Mouse (Mus musculus) v-Abl transformed pro-B cells (cell line): Measurements from ENCODE around the gene Sptbn4.

Experiments used
- in situ Hi-C, 2 experiments: fragments of 400-800 bp; cut with MboI; formaldehyde crosslinking; loops; one replicate each; pipeline ENCODE4 v1.15.1; 2025; ENCODE audit not compliant: unreplicated experiment in 2 of 2

Gene Sptbn4

GRCm38 (mm10) chr7:27397048-27397949 is 50.2 kb downstream of the Sptbn4 start:
- in situ Hi-C loops, result no loop called here

- in situ Hi-C loops, result no loop called here
These were observed 51.1 kb downstream of the Sptbn4 start for GRCm38 (mm10) chr7:27396184-27397047.

DNA sequence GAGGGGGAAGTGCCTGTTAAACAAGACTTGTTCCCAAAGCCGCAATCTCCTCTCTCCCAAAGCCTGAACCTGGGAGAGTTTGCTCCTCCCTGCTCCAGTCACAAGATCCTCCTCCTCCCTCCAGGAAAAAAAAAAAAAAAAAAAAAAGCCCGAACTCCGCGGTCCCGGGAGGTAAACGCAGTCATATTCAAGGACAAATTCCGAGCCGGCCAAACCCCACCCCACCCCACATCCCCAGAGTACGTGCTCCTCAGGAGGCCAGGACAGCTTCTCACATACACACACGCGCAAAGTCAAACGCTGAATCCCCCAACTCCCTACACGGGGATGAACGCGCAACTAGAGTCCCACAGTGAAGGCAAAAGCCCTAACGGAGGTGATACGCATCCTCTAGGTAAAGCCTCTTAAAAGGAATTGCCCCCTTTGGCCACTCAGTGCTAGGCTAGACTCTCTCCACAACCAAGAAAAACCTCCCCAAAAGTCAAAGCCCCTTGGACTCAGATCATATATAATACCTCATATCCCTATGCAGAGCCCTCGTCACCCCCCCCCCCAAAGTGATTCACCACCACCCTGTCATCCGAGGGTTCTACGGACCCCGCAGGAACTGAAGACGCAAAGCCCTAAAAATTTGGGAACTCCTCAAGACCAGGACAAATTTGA is 51.8 kb downstream of the Sptbn4 start:
- in situ Hi-C loops, result no loop called here

DNA sequence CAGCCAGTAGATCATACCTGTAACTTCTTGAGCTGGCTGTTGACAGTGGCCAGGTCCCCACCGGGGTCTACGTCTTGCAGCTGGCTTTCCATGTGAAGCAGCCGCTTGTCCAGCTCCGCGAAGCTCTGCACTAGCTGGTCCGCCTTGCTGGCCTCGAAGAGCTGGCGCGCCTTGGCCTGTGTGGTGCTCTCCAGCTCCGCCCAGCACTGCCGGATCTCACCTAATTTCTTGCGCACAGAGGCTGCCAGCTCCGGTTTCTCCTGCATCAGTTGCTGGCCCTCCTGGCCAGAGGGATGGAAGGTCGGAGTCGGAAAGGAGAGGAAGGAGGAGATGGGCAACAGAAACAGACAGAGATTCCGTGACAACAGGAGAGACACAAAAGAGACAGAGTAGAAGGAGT is 56.1 kb downstream of the Sptbn4 start:
- in situ Hi-C loops, result no loop called here

- in situ Hi-C loops, result loop anchor here (5.0 kb wide), 1 partner anchor 47 kb away; no protein-coding TSS in a partner anchor
These were observed 58.3 kb downstream of the Sptbn4 start for GRCm38 (mm10) chr7:27389213-27389612.

GRCm38 (mm10) chr7:27384731-27385130 is 62.8 kb downstream of the Sptbn4 start:
- in situ Hi-C loops, result loop anchor here (5.0 kb wide), 1 partner anchor 42 kb away; no protein-coding TSS in a partner anchor

DNA sequence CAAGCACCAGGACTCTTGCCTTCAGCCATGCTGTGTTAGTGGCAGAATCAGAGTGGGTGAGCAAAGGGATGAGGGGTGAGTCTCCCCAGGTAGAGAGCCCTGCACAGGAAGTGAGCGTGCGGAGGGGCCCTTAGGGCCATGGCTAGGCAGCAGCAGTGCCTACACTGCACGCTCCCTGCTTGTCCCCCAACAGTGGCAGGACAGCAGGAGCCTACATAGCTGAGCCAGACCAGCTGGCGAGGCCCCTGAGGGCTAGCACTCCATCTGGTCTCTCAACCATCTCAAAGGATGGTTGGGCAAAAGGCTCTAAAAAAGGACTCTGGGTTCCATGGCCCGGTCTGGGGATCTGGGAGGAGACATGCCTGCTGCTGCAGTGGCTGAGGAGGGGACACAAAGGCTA is 63.4 kb downstream of the Sptbn4 start:
- in situ Hi-C loops, result no loop called here

- in situ Hi-C loops, result no loop called here
These were observed 64.3 kb downstream of the Sptbn4 start for GRCm38 (mm10) chr7:27383233-27383632.

- in situ Hi-C loops, result no loop called here
These were observed 65.9 kb downstream of the Sptbn4 start for GRCm38 (mm10) chr7:27381560-27381959.

DNA sequence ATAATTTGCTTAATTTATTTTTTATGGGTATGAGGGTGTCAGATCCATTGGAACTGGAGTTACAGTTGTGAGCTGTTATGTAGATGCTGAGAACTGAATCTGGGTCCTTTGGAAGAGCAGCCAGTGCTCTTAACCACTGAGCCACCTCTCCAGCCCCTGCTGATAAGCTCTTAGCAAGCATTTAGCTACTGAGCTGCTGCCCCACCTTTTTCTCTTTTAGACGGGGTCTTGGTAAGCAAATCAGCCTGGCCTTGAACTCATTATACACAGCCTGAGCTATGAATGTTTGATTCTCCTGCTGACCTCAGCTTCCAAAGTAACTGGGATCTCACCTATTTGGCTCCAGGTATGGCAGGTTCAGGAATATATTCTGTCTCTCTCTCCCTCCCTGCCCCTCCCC is 66.5 kb downstream of the Sptbn4 start:
- in situ Hi-C loops, result no loop called here

GRCm38 (mm10) chr7:27379836-27380235 is 67.7 kb downstream of the Sptbn4 start:
- in situ Hi-C loops, result no loop called here

DNA sequence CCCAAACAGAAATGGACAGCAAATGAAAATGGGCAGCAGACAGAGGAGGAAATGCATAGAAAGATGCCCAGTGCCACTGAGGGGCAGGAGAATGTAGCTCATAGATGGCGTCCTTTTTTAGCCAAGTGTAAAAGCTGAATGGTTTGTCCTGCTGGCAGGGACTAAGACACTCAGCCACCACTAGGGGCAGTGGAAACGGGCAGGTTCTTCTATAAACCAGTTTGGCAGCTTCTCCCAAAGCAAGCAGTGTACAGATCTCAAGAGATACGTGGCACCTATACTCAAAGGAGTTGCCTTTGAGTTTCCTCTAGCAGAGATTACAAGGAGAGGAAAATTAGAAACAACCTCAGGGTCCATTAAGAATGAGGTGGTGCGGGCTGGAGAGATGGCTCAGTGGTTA is 69.1 kb downstream of the Sptbn4 start:
- in situ Hi-C loops, result no loop called here

GRCm38 (mm10) chr7:27375274-27375673 is 72.2 kb downstream of the Sptbn4 start:
- in situ Hi-C loops, result no loop called here

DNA sequence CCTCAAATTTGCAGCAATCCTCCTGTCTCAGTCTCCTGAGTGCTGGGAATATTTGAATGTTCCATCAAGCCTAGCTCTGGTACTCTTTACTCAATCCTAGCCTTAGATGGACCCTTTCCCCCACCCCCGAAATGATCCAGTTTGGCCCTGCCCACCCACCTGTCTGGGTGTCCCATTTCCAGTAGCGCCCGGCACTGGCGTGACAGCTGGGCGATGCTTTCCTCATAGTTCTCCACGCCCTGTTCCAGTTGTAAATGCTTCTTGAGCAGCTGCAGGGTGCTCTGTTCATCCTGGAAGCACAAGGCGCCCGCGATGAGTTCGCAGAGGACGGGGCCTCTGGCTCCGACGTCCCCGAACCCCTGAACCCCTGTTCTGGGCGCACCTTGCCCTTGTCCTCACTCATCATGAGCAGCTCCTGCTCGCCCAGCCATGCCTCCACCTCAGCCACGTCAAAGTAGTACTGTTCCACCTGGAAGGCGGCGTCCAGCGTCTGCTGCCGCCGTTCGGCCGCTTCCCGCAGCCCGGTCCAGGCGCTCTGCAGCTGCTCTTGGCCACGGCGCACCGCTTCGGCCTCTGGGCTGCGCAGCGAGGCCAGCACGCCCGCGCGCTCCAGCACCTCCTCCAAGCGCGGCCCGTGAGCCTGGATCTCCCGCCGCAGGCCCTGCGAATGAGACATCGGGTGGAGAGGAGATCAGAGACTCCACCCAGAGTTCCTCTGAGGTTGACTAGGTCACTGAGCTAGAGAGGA is 75.6 kb downstream of the Sptbn4 start:
- in situ Hi-C loops, result no loop called here

GRCm38 (mm10) chr7:27369111-27369510 is 78.4 kb downstream of the Sptbn4 start:
- in situ Hi-C loops, result no loop called here

DNA sequence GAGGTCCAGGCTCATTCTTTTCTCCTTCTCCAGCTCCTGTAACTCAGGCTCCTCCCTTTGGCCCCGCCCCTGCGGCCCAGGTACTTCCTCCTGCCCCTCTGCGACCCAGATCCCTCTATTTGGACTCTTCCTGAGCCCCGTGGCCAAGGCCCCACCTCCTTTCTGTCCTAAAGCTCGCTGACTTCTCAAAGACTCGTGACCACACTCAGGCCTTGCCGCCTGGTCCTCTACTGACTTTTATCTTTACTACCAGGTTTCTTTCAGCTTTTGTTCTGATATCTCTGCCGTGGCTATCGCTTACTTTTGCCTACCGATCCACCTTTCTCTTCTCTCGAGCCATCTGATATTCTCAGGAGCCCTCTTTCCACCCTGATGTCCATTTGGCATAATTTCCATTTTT is 79.5 kb downstream of the Sptbn4 start:
- in situ Hi-C loops, result no loop called here

DNA sequence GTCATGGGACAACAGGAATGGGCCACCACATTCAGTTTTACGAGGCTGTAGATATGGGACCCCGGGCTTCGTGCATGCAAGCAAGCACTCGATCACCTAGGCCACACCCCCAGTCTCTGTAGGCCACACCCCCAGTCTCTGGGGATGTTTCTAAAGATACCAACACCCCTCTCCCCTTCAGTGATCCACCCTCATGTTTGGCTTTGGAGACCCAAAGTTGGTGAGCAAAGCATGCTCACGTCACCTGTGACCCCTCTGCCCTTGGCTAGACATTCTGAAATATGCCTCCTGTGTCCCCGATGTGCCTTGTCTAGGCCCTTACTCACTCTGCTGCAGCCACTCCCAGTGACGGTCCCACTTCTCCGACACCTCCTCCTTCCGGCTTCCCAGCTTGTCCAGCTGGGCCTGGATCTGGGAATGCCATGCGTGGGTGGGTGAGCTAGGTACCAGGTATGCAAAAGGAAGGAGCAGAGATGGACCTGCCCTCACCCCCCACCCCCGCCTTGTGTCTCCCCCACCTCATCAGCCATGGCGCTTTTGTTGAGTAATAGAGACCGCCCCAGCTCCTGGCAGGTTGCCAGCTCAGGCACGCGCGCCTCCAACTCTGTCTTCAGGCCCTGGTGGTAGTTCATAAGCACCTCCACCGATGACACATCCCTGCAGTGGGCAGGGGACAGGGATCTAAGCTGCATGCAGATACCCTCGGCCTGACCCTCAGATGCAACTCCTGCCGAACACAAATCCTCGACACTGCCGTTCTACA is 81.2 kb downstream of the Sptbn4 start:
- in situ Hi-C loops, result no loop called here

DNA sequence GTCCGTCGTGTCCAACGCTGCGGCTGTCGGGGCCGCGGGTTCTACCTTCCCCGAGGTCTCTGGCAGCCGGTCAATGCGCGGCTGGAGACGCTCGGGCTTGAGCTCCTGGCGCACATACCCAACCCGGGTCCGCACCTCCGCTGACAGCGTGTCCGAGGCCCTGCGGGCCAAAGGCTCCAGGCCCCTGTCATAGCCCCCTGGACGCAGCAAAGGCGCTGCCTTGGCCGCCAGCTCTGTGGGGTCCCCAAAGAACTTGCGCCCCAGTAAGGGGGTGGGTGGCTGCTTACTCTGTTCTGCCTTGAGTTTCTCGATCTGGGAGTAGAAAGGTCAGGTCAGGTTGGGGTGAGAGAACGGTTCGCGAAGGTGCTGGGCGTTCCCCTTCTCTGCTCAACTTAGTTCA is 83.1 kb downstream of the Sptbn4 start:
- in situ Hi-C loops, result no loop called here

- in situ Hi-C loops, result no loop called here
These were observed 86.1 kb downstream of the Sptbn4 start for GRCm38 (mm10) chr7:27361283-27361946.
